Mouse (Mus musculus) olfactory bulb, adult 2 months (tissue): ENCODE measurements at regions not wholly inside any gene's neighbourhood (a gene's known extent, or its start where the extent isn't known, plus 50 kb on each side); places are given as distances from the start of the nearest gene placed in this dataset.

ENCODE experiments used
- CTCF ChIP-seq: fragments of 200-500 bp; IDR thresholded peaks from 2 replicates; pipeline ENCODE4 v1.5.1; 2012; ENCODE audit warnings: low read depth, mild to moderate bottlenecking, low read length, moderate library complexity; ENCODE audit not compliant: insufficient read depth
- POLR2A ChIP-seq: fragments of 200-500 bp; IDR thresholded peaks from 2 replicates; pipeline ENCODE4 v1.6.1; 2012; ENCODE audit warnings: mild to moderate bottlenecking, low read depth, low read length, moderate library complexity; ENCODE audit not compliant: insufficient read depth

DNA sequence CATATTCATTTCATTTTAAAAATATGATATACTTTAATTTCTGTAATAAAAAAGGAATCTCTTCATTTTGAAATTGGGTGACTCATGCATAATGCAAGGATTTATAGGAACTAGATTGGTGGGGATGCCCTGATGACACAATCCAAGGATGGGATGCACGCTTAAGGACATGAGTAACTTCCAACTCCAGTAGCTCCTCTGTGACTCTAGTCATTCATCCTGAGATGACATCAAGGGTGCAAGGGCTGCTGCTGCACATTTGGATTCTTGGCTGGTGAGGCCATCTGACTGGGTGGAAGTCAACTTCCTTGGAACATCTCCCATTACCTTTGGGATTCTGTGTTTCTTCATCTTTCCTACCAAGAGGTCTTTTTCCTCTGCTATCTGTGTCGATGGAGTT, 114.4 kb upstream of the Ngf start:
- TF ChIP-seq CTCF (no peak), POLR2A (no peak)
